Mouse (Mus musculus) forebrain, postnatal 0 days (tissue): ENCODE measurements around the gene Bcar1. TPM values are rescaled to one million over a fixed set of nuclear protein-coding genes. Genes with fewer than 3 reads are reported as not detected.

ENCODE experiments used
- ATAC-seq: fragments of 200-750 bp; cut with Nextera tagmentation; 2 replicates; pipeline ENCODE4 v1.8.0; 2017; ENCODE audit warnings: mild to moderate bottlenecking, moderate library complexity
- DNase-seq: peaks from one replicate; pipeline ENCODE4 v3.0.0-alpha.2; 2015
- H3K27ac ChIP-seq: fragments of 300-500 bp; sonication (generic); 2 replicates; pipeline ENCODE4 v1.5.1; 2014; ENCODE audit warnings: low read depth, mild to moderate bottlenecking, antibody characterized with exemption, low read length, moderate library complexity, mixed read lengths
- H3K27me3 ChIP-seq: fragments of 300-500 bp; sonication (generic); 2 replicates; pipeline ENCODE4 v1.6.1; 2014; ENCODE audit warnings: mild to moderate bottlenecking, low read length, mixed read lengths; ENCODE audit not compliant: insufficient read depth
- H3K36me3 ChIP-seq: fragments of 300-500 bp; sonication (generic); 2 replicates; pipeline ENCODE4 v1.6.1; 2014; ENCODE audit warnings: mild to moderate bottlenecking, moderate library complexity; ENCODE audit not compliant: insufficient read depth
- H3K4me1 ChIP-seq: fragments of 300-500 bp; sonication (generic); 2 replicates; pipeline ENCODE4 v1.6.1; 2014; ENCODE audit warnings: antibody characterized with exemption; ENCODE audit not compliant: insufficient read depth
- H3K4me2 ChIP-seq: fragments of 300-500 bp; sonication (generic); 2 replicates; pipeline ENCODE4 v1.6.1; 2014; ENCODE audit warnings: low read depth, mild to moderate bottlenecking, moderate library complexity
- H3K4me3 ChIP-seq: fragments of 300-500 bp; sonication (generic); 2 replicates; pipeline ENCODE4 v1.5.1; 2014; ENCODE audit warnings: low read depth, low read length, mixed read lengths
- H3K9ac ChIP-seq: fragments of 300-500 bp; sonication (generic); 2 replicates; pipeline ENCODE4 v1.6.1; 2014; ENCODE audit warnings: mild to moderate bottlenecking
- H3K9me3 ChIP-seq: fragments of 300-500 bp; sonication (generic); 2 replicates; pipeline ENCODE4 v1.6.1; 2016; ENCODE audit warnings: low read length
- CTCF ChIP-seq: sonication (generic); IDR thresholded peaks from 2 replicates; pipeline ENCODE4 v1.5.1; 2016; ENCODE audit warnings: antibody characterized with exemption, control low read depth, low read depth
- WGBS: fragments of 180-500 bp; shearing (Covaris S2); extraction: QIAGEN DNeasy Blood & Tissue Kit; methylation state at CpG from one replicate; pipeline ENCODE4 v1.1.7; 2014; 5-methylcytosine and 5-hydroxymethylcytosine counted together
- polyA plus RNA-seq: library from polyadenylated mRNA; unstranded; fragments of >200 nt; fragmentation: Nextera tagmentation; extraction: Ambion mirVana; gene quantifications from 2 replicates; pipeline ENCODE4 v1.2.1, GENCODE M21; 2015
- total RNA-seq: library from RNA; depleted of rRNA; stranded (reverse); fragments of >200 nt; gene quantifications from 2 replicates; pipeline ENCODE4 v1.2.3, GENCODE M21; 2014

The Bcar1 gene
- total and polyA plus RNA-seq, 2 experiments from 2014 or later, result 43.4 to 60.3 TPM

GRCm38 (mm10) chr8:111740301-111740711, 3.3 kb downstream of the Bcar1 start:
- peaks cover 28% of the 10 kb centered on the region for H3K4me1 ChIP-seq
- 77% methylated on average over 7 of the region's 7 CpGs for WGBS
- H3K9me3 ChIP-seq, result no peaks in the 10 kb centered on the region
- H3K4me3 ChIP-seq, result no peak overlapping the region
- DNase-seq (no peak), ATAC-seq (no peak)
- H3K9ac ChIP-seq, result no peak overlapping the region
- no peak overlapping the region for H3K27ac ChIP-seq
- no peaks in the 10 kb centered on the region for H3K27me3 ChIP-seq
- no peak for TF ChIP-seq CTCF
- H3K36me3 ChIP-seq, result no peaks in the 10 kb centered on the region
- no peak overlapping the region for H3K4me2 ChIP-seq

GRCm38 (mm10) chr8:111739604-111740003, 4.0 kb downstream of the Bcar1 start:
- peak; percentile 28; the same call in 1 of the 2 replicates for TF ChIP-seq CTCF
- H3K27me3 ChIP-seq, result no peaks in the 10 kb centered on the region
- no peaks in the 10 kb centered on the region for H3K9me3 ChIP-seq
- H3K4me1 ChIP-seq, result peaks cover 26% of the 10 kb centered on the region
- H3K36me3 ChIP-seq, result no peaks in the 10 kb centered on the region
- 51% methylated on average over 7 of the region's 7 CpGs for WGBS
- H3K4me3 ChIP-seq, result no peak overlapping the region
- H3K9ac ChIP-seq, result no peak overlapping the region
- no peak overlapping the region for H3K27ac ChIP-seq
- no peak for DNase-seq
- H3K4me2 ChIP-seq, result no peak overlapping the region
- no peak for ATAC-seq

- ATAC-seq, result no peak
- no peaks in the 10 kb centered on the region for H3K36me3 ChIP-seq
- WGBS, result 79% methylated on average over 6 of the region's 6 CpGs
- H3K27ac ChIP-seq, result no peak overlapping the region
- no peak for TF ChIP-seq CTCF
- H3K9me3 ChIP-seq, result no peaks in the 10 kb centered on the region
- peaks cover 19% of the 10 kb centered on the region for H3K4me1 ChIP-seq
- no peak overlapping the region for H3K4me3 ChIP-seq
- DNase-seq, result no peak
- H3K9ac ChIP-seq, result no peak overlapping the region
- H3K27me3 ChIP-seq, result no peaks in the 10 kb centered on the region
- H3K4me2 ChIP-seq, result no peak overlapping the region
Observed at GRCm38 (mm10) chr8:111738867-111739266, 4.7 kb downstream of the Bcar1 start.

- no peak overlapping the region for H3K27ac ChIP-seq
- H3K9me3 ChIP-seq, result no peaks in the 10 kb centered on the region
- H3K9ac ChIP-seq, result no peak overlapping the region
- no peak for TF ChIP-seq CTCF
- no peaks in the 10 kb centered on the region for H3K36me3 ChIP-seq
- ATAC-seq (no peak), DNase-seq (no peak)
- no peaks in the 10 kb centered on the region for H3K27me3 ChIP-seq
- no peak overlapping the region for H3K4me3 ChIP-seq
- no peak overlapping the region for H3K4me2 ChIP-seq
- WGBS, result 24% methylated on average over 7 of the region's 7 CpGs
- peaks cover 18% of the 10 kb centered on the region for H3K4me1 ChIP-seq
Observed at GRCm38 (mm10) chr8:111736321-111736720, 7.3 kb downstream of the Bcar1 start.

GRCm38 (mm10) chr8:111735791-111736190, 7.8 kb downstream of the Bcar1 start:
- no peaks in the 10 kb centered on the region for H3K9me3 ChIP-seq
- H3K9ac ChIP-seq, result no peak overlapping the region
- 79% methylated on average over 4 of the region's 4 CpGs for WGBS
- no peak for TF ChIP-seq CTCF
- peaks cover 17% of the 10 kb centered on the region; the same call in 1 of the 2 replicates for H3K4me1 ChIP-seq
- no peak overlapping the region for H3K27ac ChIP-seq
- H3K27me3 ChIP-seq, result no peaks in the 10 kb centered on the region
- ATAC-seq, result no peak
- no peak for DNase-seq
- no peak overlapping the region for H3K4me2 ChIP-seq
- H3K36me3 ChIP-seq, result no peaks in the 10 kb centered on the region
- no peak overlapping the region for H3K4me3 ChIP-seq

- Histone ChIP-seq H3K4me1 (peaks cover 13% of the 10 kb centered on the region; the same call in 1 of the 2 replicates), H3K4me2 (no peak overlapping the region), H3K9ac (no peak overlapping the region), H3K36me3 (no peaks in the 10 kb centered on the region), H3K27me3 (no peaks in the 10 kb centered on the region), H3K9me3 (no peaks in the 10 kb centered on the region), H3K27ac (no peak overlapping the region), H3K4me3 (no peak overlapping the region)
- whole genome bisulfite sequencing, result 73% methylated on average over 8 of the region's 8 CpGs
- no peak for DNase-seq
- no peak for ATAC-seq
- no peak for TF ChIP-seq CTCF
Observed at GRCm38 (mm10) chr8:111735335-111735761, 8.3 kb downstream of the Bcar1 start.

GRCm38 (mm10) chr8:111734244-111734960, 9.2 kb downstream of the Bcar1 start:
- ATAC-seq (no peak), DNase-seq (no peak)
- no peak for TF ChIP-seq CTCF
- Histone ChIP-seq H3K9me3 (no peaks in the 10 kb centered on the region), H3K4me2 (no peak overlapping the region), H3K4me1 (peaks cover 12% of the 10 kb centered on the region; the same call in 1 of the 2 replicates), H3K36me3 (no peaks in the 10 kb centered on the region), H3K27me3 (no peaks in the 10 kb centered on the region), H3K9ac (no peak overlapping the region), H3K27ac (no peak overlapping the region), H3K4me3 (no peak overlapping the region)
- 59% methylated on average over 6 of the region's 6 CpGs for WGBS
